Mouse (Mus musculus): ENCODE data around the gene Tmem183a. TPM values are rescaled to one million over a fixed set of nuclear protein-coding genes. Genes with fewer than 3 reads are reported as not detected.

Tmem183a gene
- polyA plus RNA-seq, 1 experiment: 133 TPM

DNA sequence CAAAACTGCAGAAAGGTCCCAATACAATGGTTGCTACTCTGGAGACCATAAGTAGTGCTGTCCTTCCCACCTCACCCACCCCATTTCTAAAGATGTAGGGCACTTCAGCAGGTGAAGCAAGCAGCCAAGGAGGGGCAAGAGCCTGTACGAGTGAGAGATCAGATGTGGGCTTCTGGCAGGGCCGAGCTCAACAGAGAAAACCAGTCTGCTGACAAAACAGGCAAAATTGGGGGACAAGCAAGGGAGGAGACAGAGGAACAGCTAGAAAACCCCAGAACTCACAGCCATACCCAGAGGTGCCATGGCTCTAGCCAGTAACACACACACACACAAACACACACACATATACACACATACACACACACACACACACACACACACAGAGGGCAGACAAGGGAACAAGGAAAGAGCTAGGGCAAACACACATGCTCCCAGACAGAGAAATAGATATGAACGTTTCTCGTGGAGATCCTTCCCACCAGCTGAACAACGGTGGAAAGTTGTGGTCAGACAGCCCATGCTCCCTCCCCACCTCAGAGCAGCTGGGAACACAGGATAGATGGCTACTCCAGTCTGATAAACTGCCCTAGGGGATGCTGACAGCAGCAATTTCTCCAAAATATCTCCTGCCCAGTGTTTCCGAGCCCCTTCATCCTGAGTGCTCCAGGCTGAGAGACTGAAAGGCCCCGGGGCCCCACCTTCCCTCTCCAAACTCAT, 27.5 kb downstream of the Tmem183a start:
- no peaks in the 10 kb centered on the region for H3K36me3 ChIP-seq (ENCODE audit: control insufficient read depth, insufficient read depth, low read length)
- no peak overlapping the region for H3K4me3 ChIP-seq (ENCODE audit: low read depth, low read length)
- TF ChIP-seq CTCF (IDR thresholded peaks at IDR 0.05; ENCODE audit: extremely low read depth, insufficient read length, insufficient replicate concordance, low read depth, low read length) (no peak), POLR2A (IDR thresholded peaks at IDR 0.05; ENCODE audit: low read depth, low read length) (no peak)
- WGBS: 62% methylated on average over 7 of the region's 7 CpGs
- H3K4me1 ChIP-seq (ENCODE audit: control insufficient read depth, insufficient read depth, insufficient read length, low read length): peaks cover 2% of the 10 kb centered on the region; the same call in 1 of the 2 replicates
- H3K27me3 ChIP-seq (ENCODE audit: control insufficient read depth, insufficient read depth, low read length): no peaks in the 10 kb centered on the region
- H3K27ac ChIP-seq (ENCODE audit: insufficient read depth, low read depth, low read length): no peak overlapping the region

DNA sequence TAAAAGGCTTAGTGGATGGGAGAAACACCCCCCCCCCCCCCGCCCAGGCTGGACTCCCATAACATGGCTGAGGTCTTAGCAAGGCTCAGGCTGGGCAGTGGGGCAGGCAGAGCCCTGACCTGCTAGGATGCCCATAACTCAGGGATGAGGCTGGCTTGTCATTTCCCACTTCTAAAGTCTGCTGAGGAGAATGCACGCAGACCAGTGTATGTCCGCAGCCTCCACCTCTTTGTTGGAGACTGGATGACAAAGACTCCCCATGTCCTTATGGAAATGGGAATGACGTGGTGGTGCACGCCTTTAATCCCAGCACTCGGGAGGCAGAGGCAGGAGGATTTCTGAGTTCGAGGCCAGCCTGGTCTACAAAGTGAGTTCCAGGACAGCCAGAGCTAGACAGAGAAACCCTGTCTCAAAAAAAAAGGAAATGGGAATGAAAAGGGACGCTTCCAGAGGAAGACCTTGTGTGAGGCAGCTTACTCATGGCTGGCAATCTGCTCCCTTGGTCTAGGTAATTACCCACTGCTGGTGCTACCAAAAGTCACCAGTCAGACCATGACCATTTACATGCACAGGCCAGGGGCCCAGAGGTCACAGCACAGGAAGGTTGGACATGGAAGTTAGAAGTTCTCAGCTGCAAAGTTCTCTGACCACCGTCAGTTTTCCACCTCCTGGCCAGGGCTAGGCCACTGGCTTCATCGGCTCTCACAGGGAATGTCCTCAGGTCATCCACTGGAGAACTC, 28.2 kb downstream of the Tmem183a start:
- Histone ChIP-seq H3K4me3 (ENCODE audit: low read depth, low read length) (no peak overlapping the region), H3K4me1 (ENCODE audit: control insufficient read depth, insufficient read depth, insufficient read length, low read length) (peaks cover 2% of the 10 kb centered on the region; the same call in 1 of the 2 replicates), H3K27me3 (ENCODE audit: control insufficient read depth, insufficient read depth, low read length) (no peaks in the 10 kb centered on the region), H3K36me3 (ENCODE audit: control insufficient read depth, insufficient read depth, low read length) (no peaks in the 10 kb centered on the region), H3K27ac (ENCODE audit: insufficient read depth, low read depth, low read length) (no peak overlapping the region)
- WGBS: 84% methylated on average over 10 of the region's 10 CpGs
- TF ChIP-seq CTCF (IDR thresholded peaks at IDR 0.05; ENCODE audit: extremely low read depth, insufficient read length, insufficient replicate concordance, low read depth, low read length) (no peak), POLR2A (IDR thresholded peaks at IDR 0.05; ENCODE audit: low read depth, low read length) (no peak)

DNA sequence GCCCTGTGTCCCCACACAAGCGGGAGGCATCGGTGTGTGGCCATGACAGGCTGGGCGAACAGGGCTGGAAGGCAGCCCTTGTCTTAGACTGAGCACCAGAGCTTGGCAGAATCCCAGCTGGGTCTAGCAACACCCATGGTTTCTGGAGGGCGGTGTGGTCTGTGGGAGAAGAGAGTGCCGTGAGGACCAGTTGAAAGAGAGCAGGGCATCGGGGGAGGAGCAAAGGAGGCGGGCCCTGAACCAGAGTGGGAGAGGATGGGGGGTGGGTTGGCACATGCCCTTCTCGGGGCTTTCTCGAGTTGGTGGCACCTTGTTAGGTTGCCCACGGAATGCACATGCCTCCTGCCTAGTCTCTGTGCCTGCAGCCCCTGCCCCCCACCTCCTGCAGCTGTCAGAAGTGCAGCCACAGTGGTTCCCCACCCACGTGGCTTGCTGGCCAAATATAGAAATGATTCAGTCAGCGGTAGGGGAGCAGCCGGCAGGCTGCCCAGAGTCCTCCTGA, 29.0 kb downstream of the Tmem183a start, which contains the start of gene Ppfia4:
TSS of gene Ppfia4 (minus strand) at position 159 of the 502 bp plus-strand sequence.
- WGBS: 42% methylated on average over 12 of the region's 13 CpGs
- TF ChIP-seq POLR2A (IDR thresholded peaks at IDR 0.05; ENCODE audit: low read depth, low read length) (no peak), CTCF (IDR thresholded peaks at IDR 0.05; ENCODE audit: extremely low read depth, insufficient read length, insufficient replicate concordance, low read depth, low read length) (no peak)
- H3K4me3 ChIP-seq (ENCODE audit: low read depth, low read length): no peak within 1 kb of the TSS

DNA sequence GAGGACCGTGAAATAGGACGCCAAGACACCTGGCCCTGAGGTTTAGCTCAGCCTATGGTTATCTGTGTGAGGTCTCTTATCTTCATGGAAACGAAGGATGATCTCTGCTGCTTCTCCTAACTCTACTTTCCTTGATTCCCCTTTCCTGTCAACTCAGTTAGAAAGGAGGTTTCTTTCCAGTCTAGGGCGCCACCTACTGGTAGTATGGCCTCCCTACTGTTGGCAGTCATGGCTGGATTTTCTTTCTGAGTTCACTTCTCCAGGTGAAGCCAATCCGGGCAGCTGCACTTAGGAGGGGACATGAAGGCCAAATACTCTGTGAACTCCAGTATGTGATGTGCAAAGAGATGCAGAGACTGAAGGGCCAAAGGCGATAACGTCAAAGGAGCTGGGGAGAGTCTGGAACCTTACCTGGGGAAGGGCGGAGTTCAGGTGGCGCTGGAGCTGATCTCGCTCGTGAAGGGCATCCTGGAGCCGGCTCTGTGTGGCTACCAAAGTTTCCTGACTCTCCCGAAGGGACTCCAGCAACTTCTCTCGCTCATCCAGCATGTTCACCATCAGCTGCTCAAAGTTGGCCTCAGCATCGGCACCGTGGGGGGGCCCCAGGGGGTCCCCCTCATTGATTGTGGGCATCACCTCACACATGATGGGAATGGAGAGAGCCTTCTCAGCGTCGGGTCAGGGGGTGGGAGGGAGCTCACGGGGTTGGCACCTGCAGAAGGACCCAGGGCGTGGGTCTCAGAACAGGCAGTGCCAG, 29.7 kb downstream of the Tmem183a start:
- H3K27ac ChIP-seq (ENCODE audit: insufficient read depth, low read depth, low read length): no peak overlapping the region
- WGBS: 37% methylated on average over 20 of the region's 20 CpGs
- H3K4me3 ChIP-seq (ENCODE audit: low read depth, low read length): no peak overlapping the region
- H3K4me1 ChIP-seq (ENCODE audit: control insufficient read depth, insufficient read depth, insufficient read length, low read length): peaks cover 3% of the 10 kb centered on the region
- TF ChIP-seq CTCF (IDR thresholded peaks at IDR 0.05; ENCODE audit: extremely low read depth, insufficient read length, insufficient replicate concordance, low read depth, low read length) (peak; percentile 59; the same call in 1 of the 2 replicates), POLR2A (IDR thresholded peaks at IDR 0.05; ENCODE audit: low read depth, low read length) (no peak)
- H3K27me3 ChIP-seq (ENCODE audit: control insufficient read depth, insufficient read depth, low read length): no peaks in the 10 kb centered on the region
- H3K36me3 ChIP-seq (ENCODE audit: control insufficient read depth, insufficient read depth, low read length): no peaks in the 10 kb centered on the region

More for the DNA sequence above, 29.0 kb downstream of the Tmem183a start, which contains the start of gene Ppfia4:
- Histone ChIP-seq H3K36me3 (ENCODE audit: control insufficient read depth, insufficient read depth, low read length) (no peaks in the 10 kb centered on the region), H3K27me3 (ENCODE audit: control insufficient read depth, insufficient read depth, low read length) (no peaks in the 10 kb centered on the region), H3K27ac (ENCODE audit: insufficient read depth, low read depth, low read length) (no peak within 1 kb of the TSS), H3K4me1 (ENCODE audit: control insufficient read depth, insufficient read depth, insufficient read length, low read length) (peaks cover 2% of the 10 kb centered on the region; the same call in 1 of the 2 replicates)

DNA sequence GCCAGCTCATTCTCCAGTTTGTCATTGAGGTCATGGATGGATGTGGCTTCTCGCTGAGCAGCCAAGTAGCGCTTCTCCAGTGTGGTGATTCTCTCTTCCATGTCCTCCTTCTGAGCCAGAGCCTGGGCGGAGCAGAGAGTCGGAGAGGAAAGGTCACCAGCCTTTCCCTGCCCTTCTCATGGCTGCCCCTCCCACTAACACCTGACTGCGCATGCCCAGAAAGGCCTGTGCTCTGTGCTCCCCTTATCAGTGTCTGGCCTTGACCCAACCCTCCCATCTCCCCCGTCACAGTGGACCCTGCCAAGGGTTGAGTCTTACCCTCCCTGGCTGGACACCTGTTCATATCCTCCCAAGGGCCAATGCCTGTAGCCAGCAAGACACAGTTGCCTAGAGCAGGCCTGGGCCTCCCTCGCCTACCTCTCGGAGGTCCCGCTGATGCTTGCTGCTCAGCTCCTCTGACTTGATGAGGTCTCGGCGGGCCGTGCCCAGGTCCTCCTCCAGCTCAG, 34.9 kb downstream of the Tmem183a start:
- H3K27me3 ChIP-seq (ENCODE audit: control insufficient read depth, insufficient read depth, low read length): no peaks in the 10 kb centered on the region
- no peak overlapping the region for H3K27ac ChIP-seq (ENCODE audit: insufficient read depth, low read depth, low read length)
- 79% methylated on average over 12 of the region's 12 CpGs for WGBS
- H3K4me1 ChIP-seq (ENCODE audit: control insufficient read depth, insufficient read depth, insufficient read length, low read length): peaks cover 10% of the 10 kb centered on the region
- H3K4me3 ChIP-seq (ENCODE audit: low read depth, low read length): no peak overlapping the region
- H3K36me3 ChIP-seq (ENCODE audit: control insufficient read depth, insufficient read depth, low read length): no peaks in the 10 kb centered on the region
- TF ChIP-seq POLR2A (IDR thresholded peaks at IDR 0.05; ENCODE audit: low read depth, low read length) (no peak), CTCF (IDR thresholded peaks at IDR 0.05; ENCODE audit: extremely low read depth, insufficient read length, insufficient replicate concordance, low read depth, low read length) (no peak)

DNA sequence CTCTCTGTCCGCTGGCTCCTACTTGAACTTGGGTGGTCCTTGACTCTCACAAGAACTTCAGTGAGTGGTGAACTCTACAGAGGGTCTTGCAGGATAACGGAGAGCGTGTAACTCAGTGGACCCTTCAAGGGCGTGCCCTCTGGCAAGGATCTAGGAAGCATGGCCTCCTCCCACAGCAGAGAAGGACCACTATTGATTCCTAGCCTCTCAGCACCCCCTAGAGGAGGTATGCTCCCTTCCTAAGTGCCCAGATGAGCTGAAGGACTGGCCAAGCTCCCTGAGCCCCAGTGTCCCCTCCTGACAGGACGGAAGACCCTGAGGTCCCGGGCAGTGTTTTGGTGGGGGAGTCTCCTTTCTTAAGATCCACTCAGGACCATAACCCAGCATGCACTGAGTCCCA, 39.2 kb downstream of the Tmem183a start:
- Histone ChIP-seq H3K4me3 (ENCODE audit: low read depth, low read length) (no peak overlapping the region), H3K4me1 (ENCODE audit: control insufficient read depth, insufficient read depth, insufficient read length, low read length) (peaks cover 10% of the 10 kb centered on the region), H3K27ac (ENCODE audit: insufficient read depth, low read depth, low read length) (no peak overlapping the region), H3K27me3 (ENCODE audit: control insufficient read depth, insufficient read depth, low read length) (no peaks in the 10 kb centered on the region), H3K36me3 (ENCODE audit: control insufficient read depth, insufficient read depth, low read length) (no peaks in the 10 kb centered on the region)
- WGBS: 75% methylated on average over 6 of the region's 6 CpGs
- TF ChIP-seq CTCF (IDR thresholded peaks at IDR 0.05; ENCODE audit: extremely low read depth, insufficient read length, insufficient replicate concordance, low read depth, low read length) (no peak), POLR2A (IDR thresholded peaks at IDR 0.05; ENCODE audit: low read depth, low read length) (no peak)
